Mouse (Mus musculus) liver, adult 2 months (tissue): ENCODE measurements around the gene Oaz1. TPM values are rescaled to one million over a fixed set of nuclear protein-coding genes. Genes with fewer than 3 reads are reported as not detected.

Experiments used
- DNase-seq: peaks from one replicate; pipeline ENCODE4 v3.0.0-alpha.2; 2011; ENCODE audit warnings: low read depth, low spot score; ENCODE audit errors: extremely low read depth
- H3K27ac ChIP-seq: fragments of 200-500 bp; replicated peaks from 2 replicates; pipeline ENCODE4 v1.5.1; 2012; ENCODE audit warnings: low read depth, mild to moderate bottlenecking, control low read depth, inconsistent platforms, low read length; ENCODE audit not compliant: insufficient read depth
- H3K27me3 ChIP-seq: fragments of 200-500 bp; 2 replicates; pipeline ENCODE4 v1.6.1; 2012; ENCODE audit warnings: mild to moderate bottlenecking, moderate library complexity, low read length, inconsistent platforms; ENCODE audit not compliant: control insufficient read depth, insufficient read depth
- H3K36me3 ChIP-seq: fragments of 200-500 bp; 2 replicates; pipeline ENCODE4 v1.6.1; 2012; ENCODE audit warnings: low read length, inconsistent platforms; ENCODE audit not compliant: control insufficient read depth, insufficient read depth
- H3K4me1 ChIP-seq: fragments of 200-500 bp; 2 replicates; pipeline ENCODE4 v1.6.1; 2011; ENCODE audit warnings: low read length; ENCODE audit not compliant: control insufficient read depth, insufficient read depth
- H3K4me3 ChIP-seq: fragments of 200-500 bp; 2 replicates; pipeline ENCODE4 v1.5.1; 2011; ENCODE audit warnings: low read depth, mild to moderate bottlenecking, control low read depth, low read length, moderate library complexity; ENCODE audit not compliant: insufficient read depth
- H3K79me2 ChIP-seq: fragments of 200-500 bp; 2 replicates; pipeline ENCODE4 v1.6.1; 2012; ENCODE audit warnings: inconsistent platforms, mild to moderate bottlenecking, low read length, moderate library complexity; ENCODE audit not compliant: control insufficient read depth, insufficient read depth
- H3K9ac ChIP-seq: fragments of 200-500 bp; 2 replicates; pipeline ENCODE4 v1.6.1; 2012; ENCODE audit warnings: low read depth, mild to moderate bottlenecking, control low read depth, inconsistent platforms, low read length
- CTCF ChIP-seq: fragments of 200-500 bp; IDR thresholded peaks from 2 replicates; pipeline ENCODE4 v1.5.1; 2011; ENCODE audit warnings: low read depth, low read length, control low read depth
- POLR2A ChIP-seq: fragments of 200-500 bp; IDR thresholded peaks from 2 replicates; pipeline ENCODE4 v1.6.1; 2011; ENCODE audit warnings: low read length, control low read depth; ENCODE audit not compliant: insufficient read depth; ENCODE audit errors: extremely low read depth
- WGBS: fragments of 180-500 bp; shearing (Covaris S2); methylation state at CpG from one replicate; pipeline ENCODE4 v1.1.7; 2018; 5-methylcytosine and 5-hydroxymethylcytosine counted together
- polyA plus RNA-seq: library from polyadenylated mRNA; depleted of rRNA; stranded (reverse); fragments of >200 nt; gene quantifications from 2 replicates; pipeline ENCODE4 v1.2.3, GENCODE M21; 2012
- total RNA-seq: library from RNA; depleted of rRNA; stranded (reverse); fragments of >200 nt; gene quantifications from 2 replicates; pipeline ENCODE4 v1.2.3, GENCODE M21; 2014

The Oaz1 gene
- total and polyA plus RNA-seq, 2 experiments, result 527 to 1,187 TPM

GRCm38 (mm10) chr10:80838346-80838912 lies 12.0 kb downstream of the Oaz1 start:
- Histone ChIP-seq H3K79me2 (no peaks in the 10 kb centered on the region), H3K4me3 (no peak overlapping the region), H3K27ac (no peak overlapping the region), H3K36me3 (no peaks in the 10 kb centered on the region), H3K4me1 (no peaks in the 10 kb centered on the region), H3K27me3 (peaks cover 15% of the 10 kb centered on the region), H3K9ac (no peak overlapping the region)
- WGBS, result 73% methylated on average over 2 of the region's 2 CpGs
- no peak for DNase-seq
- no peak for TF ChIP-seq POLR2A
- TF ChIP-seq CTCF, result no peak

DNA sequence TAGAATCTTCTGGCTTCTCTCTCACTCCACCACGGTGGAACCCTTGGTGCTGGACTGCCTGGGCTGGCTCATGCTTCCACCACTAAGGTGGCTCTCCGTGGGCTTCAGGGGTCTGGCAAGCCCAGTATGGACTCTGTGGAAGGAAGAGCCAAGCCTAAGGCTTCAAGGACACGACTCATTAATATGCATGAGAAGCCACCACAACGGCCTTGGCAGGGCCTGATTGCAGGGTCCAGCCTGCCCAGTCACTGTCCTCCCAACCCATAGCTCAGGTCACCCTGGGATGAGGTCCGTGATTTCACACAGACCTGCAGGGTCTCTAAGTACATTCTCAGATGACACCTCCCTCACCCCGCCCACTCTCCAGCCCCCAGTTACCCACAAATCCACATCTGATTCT lies 13.4 kb downstream of the Oaz1 start:
- Histone ChIP-seq H3K79me2 (no peaks in the 10 kb centered on the region), H3K9ac (no peak overlapping the region), H3K27me3 (peaks cover 11% of the 10 kb centered on the region), H3K36me3 (no peaks in the 10 kb centered on the region), H3K4me3 (no peak overlapping the region), H3K4me1 (no peaks in the 10 kb centered on the region), H3K27ac (no peak overlapping the region)
- WGBS, result 63% methylated on average over 6 of the region's 6 CpGs
- DNase-seq, result no peak
- TF ChIP-seq CTCF (no peak), POLR2A (no peak)

DNA sequence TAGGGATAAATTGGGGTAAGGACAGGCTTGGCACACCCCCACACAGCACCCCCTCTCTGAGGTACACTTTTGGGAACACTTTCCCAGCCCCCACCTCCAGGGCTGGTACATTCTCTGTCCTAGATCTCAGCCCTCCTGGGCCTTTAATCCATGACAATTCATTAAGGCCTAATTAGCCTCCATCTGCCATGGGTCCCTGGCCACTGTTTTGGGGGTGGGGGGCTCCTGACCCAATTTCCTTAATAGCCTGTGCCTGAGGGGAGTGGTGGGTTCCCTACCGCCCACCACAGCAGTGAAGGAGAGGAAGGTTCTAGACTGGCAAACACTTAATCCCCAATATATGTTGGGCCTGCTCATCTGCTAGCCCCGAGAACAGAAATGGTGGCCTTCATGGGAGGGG lies 15.2 kb downstream of the Oaz1 start:
- peaks cover 3% of the 10 kb centered on the region; the same call in 1 of the 2 replicates for H3K27me3 ChIP-seq
- TF ChIP-seq CTCF (no peak), POLR2A (no peak)

GRCm38 (mm10) chr10:80842334-80842733 lies 15.9 kb downstream of the Oaz1 start:
- no peak overlapping the region for H3K4me3 ChIP-seq
- WGBS, result 80% methylated on average over 15 of the region's 15 CpGs
- TF ChIP-seq POLR2A, result no peak
- no peak for TF ChIP-seq CTCF
- H3K36me3 ChIP-seq, result no peaks in the 10 kb centered on the region
- H3K4me1 ChIP-seq, result no peaks in the 10 kb centered on the region
- no peak overlapping the region for H3K9ac ChIP-seq
- no peaks in the 10 kb centered on the region for H3K79me2 ChIP-seq
- no peak for DNase-seq
- no peak overlapping the region for H3K27ac ChIP-seq
- H3K27me3 ChIP-seq, result peaks cover 3% of the 10 kb centered on the region; the same call in 1 of the 2 replicates

More for the DNA sequence above, 15.2 kb downstream of the Oaz1 start:
- no peak overlapping the region for H3K9ac ChIP-seq
- WGBS, result 100% methylated on average over 2 of the region's 2 CpGs
- no peaks in the 10 kb centered on the region for H3K79me2 ChIP-seq
- H3K4me3 ChIP-seq, result no peak overlapping the region
- H3K27ac ChIP-seq, result no peak overlapping the region
- no peaks in the 10 kb centered on the region for H3K36me3 ChIP-seq
- DNase-seq, result no peak
- no peaks in the 10 kb centered on the region for H3K4me1 ChIP-seq

DNA sequence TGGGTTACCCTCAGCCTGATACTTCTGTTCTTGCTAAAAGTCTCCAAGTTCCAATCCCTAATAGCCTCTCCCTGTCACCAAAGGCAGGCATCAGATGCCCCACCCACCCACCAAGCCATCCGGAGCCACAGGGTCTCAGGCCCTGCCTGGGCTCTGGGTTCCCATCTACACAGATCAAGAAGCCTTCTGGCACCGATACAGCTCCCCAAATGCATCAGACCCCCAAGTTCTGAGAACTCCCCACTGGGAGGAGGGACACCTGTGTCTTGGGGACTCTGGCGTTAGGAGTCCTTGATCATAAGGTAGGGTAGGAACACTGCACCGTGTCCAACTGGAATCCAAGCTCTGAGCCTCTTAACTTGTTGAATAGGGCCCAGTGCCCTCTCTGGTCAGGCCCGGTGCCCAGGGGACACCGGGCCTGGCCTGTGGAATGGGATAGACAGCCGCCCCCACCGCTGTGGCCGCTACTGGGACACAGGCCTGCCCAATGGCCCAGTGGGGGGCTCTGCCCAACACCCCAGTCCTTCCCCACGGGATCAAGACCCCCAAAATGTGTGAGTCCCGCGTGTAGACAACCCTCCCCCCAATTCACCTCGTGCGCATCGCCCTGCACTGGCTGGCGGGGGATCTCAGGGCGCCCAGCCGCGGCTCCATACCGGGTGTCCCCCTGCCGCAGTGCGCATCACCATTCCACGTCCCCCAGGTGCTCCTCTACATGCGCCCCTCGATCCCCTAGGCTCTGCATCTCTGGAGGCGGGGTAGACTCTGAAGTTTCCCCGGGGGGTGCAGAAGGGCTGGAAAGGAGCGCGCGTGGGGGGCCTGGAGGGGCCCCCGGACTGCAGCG lies 16.9 kb downstream of the Oaz1 start:
- Histone ChIP-seq H3K27me3 (peaks cover 3% of the 10 kb centered on the region; the same call in 1 of the 2 replicates), H3K9ac (no peak overlapping the region), H3K4me3 (no peak overlapping the region)

More for the DNA sequence above, 16.9 kb downstream of the Oaz1 start:
- WGBS, result 13% methylated on average over 32 of the region's 32 CpGs
- TF ChIP-seq POLR2A, result no peak
- TF ChIP-seq CTCF, result no peak
- Histone ChIP-seq H3K4me1 (no peaks in the 10 kb centered on the region), H3K27ac (no peak overlapping the region), H3K79me2 (no peaks in the 10 kb centered on the region), H3K36me3 (no peaks in the 10 kb centered on the region)
- no peak for DNase-seq
